Mouse (Mus musculus) heart, adult 2 months (tissue): ENCODE results near the gene Prkch. TPM values are rescaled to one million over a fixed set of nuclear protein-coding genes. Genes with fewer than 3 reads are reported as not detected.

Source experiments
- DNase-seq, 2 experiments: peaks; one replicate each; pipeline ENCODE4 v3.0.0; 2021
- H3K27ac ChIP-seq: fragments of 200-600 bp; 2 replicates; pipeline ENCODE4 v1.8.1; 2022
- H3K27me3 ChIP-seq: fragments of 200-500 bp; 2 replicates; pipeline ENCODE4 v1.6.1; 2012; ENCODE audit warnings: mild to moderate bottlenecking, low read length, inconsistent platforms, mixed read lengths; ENCODE audit not compliant: control insufficient read depth, insufficient read depth
- H3K36me3 ChIP-seq: fragments of 200-500 bp; 2 replicates; pipeline ENCODE4 v1.6.1; 2012; ENCODE audit warnings: low read length, inconsistent platforms; ENCODE audit not compliant: control insufficient read depth, insufficient read depth
- H3K4me1 ChIP-seq: fragments of 200-500 bp; 2 replicates; pipeline ENCODE4 v1.6.1; 2011; ENCODE audit warnings: low read length; ENCODE audit not compliant: control insufficient read depth, insufficient read depth
- H3K4me3 ChIP-seq: fragments of 200-600 bp; 2 replicates; pipeline ENCODE4 v1.8.1; 2022
- H3K79me2 ChIP-seq: fragments of 200-500 bp; replicated peaks from 2 replicates; pipeline ENCODE4 v1.6.1; 2012; ENCODE audit warnings: mild to moderate bottlenecking, inconsistent platforms, low read length, moderate library complexity, mixed read lengths; ENCODE audit not compliant: control insufficient read depth, insufficient read depth
- H3K9ac ChIP-seq: fragments of 200-500 bp; 2 replicates; pipeline ENCODE4 v1.6.1; 2012; ENCODE audit warnings: low read depth, mild to moderate bottlenecking, control low read depth, inconsistent platforms, low read length, mixed read lengths
- CTCF ChIP-seq: fragments of 200-600 bp; IDR thresholded peaks from 2 replicates; pipeline ENCODE4 v1.8.1; 2022; ENCODE audit warnings: antibody characterized with exemption, mild to moderate bottlenecking, moderate library complexity
- EP300 ChIP-seq: fragments of 200-500 bp; IDR thresholded peaks from 2 replicates; pipeline ENCODE4 v1.6.1; 2011; ENCODE audit warnings: low read depth, low read length, control low read depth; ENCODE audit not compliant: insufficient read depth
- POLR2A ChIP-seq: fragments of 200-500 bp; IDR thresholded peaks from 2 replicates; pipeline ENCODE4 v1.6.1; 2011; ENCODE audit warnings: mild to moderate bottlenecking, low read depth, low read length, control low read depth; ENCODE audit not compliant: insufficient read depth
- WGBS: fragments of 180-500 bp; shearing (Covaris S2); methylation state at CpG from one replicate; pipeline ENCODE4 v1.1.7; 2018; 5-methylcytosine and 5-hydroxymethylcytosine counted together
- intact Hi-C: fragments of 180-260 bp; cut with DNase I; formaldehyde crosslinking; loops from one replicate; pipeline ENCODE4 v1.15.1; 2025
- polyA plus RNA-seq: library from polyadenylated mRNA; depleted of rRNA; stranded (reverse); fragments of >200 nt; gene quantifications from 2 replicates; pipeline ENCODE4 v1.2.3, GENCODE M21; 2012
- total RNA-seq, 2 experiments: library from RNA; stranded (reverse); gene quantifications; 2 replicates each; pipeline ENCODE4 v1.2.3; 2021

The Prkch gene
- total and polyA plus RNA-seq, 3 experiments: 9.7 to 17.5 (median 16.6) TPM

DNA sequence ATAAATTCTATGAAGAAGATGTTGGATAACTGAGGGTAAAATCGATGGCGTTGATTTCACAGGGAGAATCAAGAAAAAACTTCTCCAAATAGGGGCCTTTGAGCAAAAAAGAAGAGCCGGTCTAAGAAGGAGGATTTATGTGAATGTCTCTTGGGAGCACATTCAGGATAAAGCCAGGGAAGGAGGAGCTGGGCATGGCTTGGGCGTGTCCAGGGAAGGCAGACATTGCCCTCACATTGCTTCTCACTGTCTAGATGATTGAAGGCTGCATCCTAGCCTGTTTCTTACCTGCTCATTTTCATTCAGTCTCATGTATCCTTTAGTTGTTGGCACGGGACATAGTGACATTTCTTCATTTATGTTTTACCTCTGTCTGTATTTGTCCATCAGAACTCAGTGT, 146.5 kb downstream of the Prkch start:
- Histone ChIP-seq H3K36me3 (peaks cover 3% of the 10 kb centered on the region), H3K27ac (no peak overlapping the region), H3K4me1 (peaks cover 1% of the 10 kb centered on the region), H3K9ac (no peak overlapping the region), H3K79me2 (no peaks in the 10 kb centered on the region), H3K4me3 (no peak overlapping the region), H3K27me3 (no peaks in the 10 kb centered on the region)
- 91% methylated on average over 5 of the region's 5 CpGs for WGBS
- no peak for DNase-seq
- intact Hi-C loops: no loop called here
- no peak for TF ChIP-seq POLR2A
- TF ChIP-seq CTCF: no peak
- no peak for TF ChIP-seq EP300

GRCm38 (mm10) chr12:73731848-73732540, 147.4 kb downstream of the Prkch start:
- H3K4me1 ChIP-seq: peaks cover 1% of the 10 kb centered on the region
- H3K27ac ChIP-seq: no peak overlapping the region
- H3K79me2 ChIP-seq: no peaks in the 10 kb centered on the region
- H3K27me3 ChIP-seq: no peaks in the 10 kb centered on the region
- H3K4me3 ChIP-seq: no peak overlapping the region
- no peak overlapping the region for H3K9ac ChIP-seq
- peaks cover 3% of the 10 kb centered on the region for H3K36me3 ChIP-seq
- no peak for TF ChIP-seq POLR2A
- TF ChIP-seq CTCF: no peak
- TF ChIP-seq EP300: no peak
- intact Hi-C loops: no loop called here
- WGBS: 76% methylated on average over 17 of the region's 17 CpGs
- no peak for DNase-seq

DNA sequence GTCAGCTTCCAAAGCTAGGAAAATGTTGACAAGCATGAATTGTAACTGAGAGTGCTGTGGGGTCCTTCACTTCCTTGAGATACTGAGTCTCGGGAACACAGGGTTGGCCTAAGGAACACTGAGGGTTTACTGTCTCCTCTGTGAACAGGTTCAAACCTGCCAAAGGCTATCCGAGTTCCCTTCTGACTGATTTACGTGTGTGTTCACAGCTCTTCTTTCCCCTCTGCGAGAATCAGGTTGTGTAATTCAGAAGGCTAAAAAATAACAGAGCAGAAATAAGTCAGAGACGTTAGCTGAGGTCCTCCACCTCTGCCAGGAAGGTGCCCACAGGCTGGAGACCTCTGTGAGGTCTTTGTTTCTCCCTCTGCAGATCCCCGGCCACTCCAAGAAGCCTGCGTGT, 148.3 kb downstream of the Prkch start:
- TF ChIP-seq EP300 (no peak), POLR2A (no peak), CTCF (no peak)
- DNase-seq: no peak
- H3K36me3 ChIP-seq: peaks cover 3% of the 10 kb centered on the region
- H3K4me1 ChIP-seq: peaks cover 3% of the 10 kb centered on the region
- intact Hi-C loops: no loop called here
- H3K27ac ChIP-seq: no peak overlapping the region
- no peaks in the 10 kb centered on the region for H3K27me3 ChIP-seq
- no peak overlapping the region for H3K4me3 ChIP-seq
- H3K9ac ChIP-seq: no peak overlapping the region
- WGBS: 77% methylated on average over 7 of the region's 7 CpGs
- no peaks in the 10 kb centered on the region for H3K79me2 ChIP-seq

DNA sequence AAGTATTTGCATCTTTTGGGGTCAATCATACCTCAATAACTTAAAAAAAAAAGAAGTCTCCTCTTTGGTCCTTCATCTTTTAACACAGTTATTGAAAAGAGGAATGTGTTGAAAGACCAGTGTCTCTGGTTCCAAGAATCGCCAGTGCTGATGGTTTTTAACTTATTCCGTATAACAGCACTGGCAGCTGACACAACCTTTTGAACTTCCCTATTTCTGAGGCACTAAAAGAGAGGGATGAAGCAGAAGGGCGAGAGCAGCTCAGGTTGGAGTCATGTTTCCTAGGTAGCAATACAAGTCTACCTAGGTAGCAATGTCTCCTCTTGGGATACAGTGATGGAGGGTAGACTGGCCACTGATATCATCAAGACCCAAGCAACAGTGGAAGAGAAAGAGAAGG, 152.3 kb downstream of the Prkch start:
- Histone ChIP-seq H3K27me3 (no peaks in the 10 kb centered on the region), H3K79me2 (no peaks in the 10 kb centered on the region), H3K27ac (no peak overlapping the region), H3K4me3 (no peak overlapping the region), H3K4me1 (peaks cover 10% of the 10 kb centered on the region), H3K9ac (no peak overlapping the region), H3K36me3 (no peaks in the 10 kb centered on the region; the same call in 1 of the 2 replicates)
- intact Hi-C loops: no loop called here
- 88% methylated on average over 3 of the region's 3 CpGs for WGBS
- TF ChIP-seq POLR2A: no peak
- DNase-seq: no peak

DNA sequence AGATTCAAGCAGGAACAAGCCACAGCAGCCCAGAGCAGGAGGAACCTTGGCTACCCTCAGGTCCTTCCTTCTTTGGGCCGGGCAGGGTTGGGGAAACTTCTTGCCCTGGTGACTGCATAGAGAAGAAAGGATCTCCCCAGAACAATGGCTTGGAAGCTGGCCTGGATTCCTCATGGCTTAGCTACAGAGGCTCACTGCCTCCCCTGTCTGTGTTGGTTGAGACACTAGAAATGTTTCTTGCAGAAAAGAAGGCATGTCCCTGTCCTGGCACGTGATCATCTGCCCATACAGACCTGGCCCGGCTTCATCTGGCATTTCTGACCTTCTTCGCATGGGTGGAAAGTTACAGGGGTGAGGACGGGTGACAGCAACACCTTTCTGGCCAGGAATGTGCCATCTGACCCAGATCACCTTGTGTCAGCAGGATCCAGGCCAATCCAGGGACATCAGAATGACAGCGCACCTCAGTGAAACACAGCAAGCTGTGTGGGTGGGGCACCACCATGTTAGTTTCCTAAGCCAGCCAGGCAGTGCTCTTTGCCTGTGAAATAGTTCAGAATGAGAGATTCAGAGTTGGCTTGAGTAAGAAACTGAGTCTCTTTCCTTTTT, 155.1 kb downstream of the Prkch start:
- H3K9ac ChIP-seq: no peak overlapping the region
- H3K4me1 ChIP-seq: peaks cover 10% of the 10 kb centered on the region
- no peaks in the 10 kb centered on the region for H3K36me3 ChIP-seq
- TF ChIP-seq POLR2A (no peak), EP300 (no peak), CTCF (no peak)
- no peaks in the 10 kb centered on the region for H3K79me2 ChIP-seq
- peak; percentile 35 to 37 for DNase-seq
- 35% methylated on average over 6 of the region's 6 CpGs for WGBS
- no peak overlapping the region for H3K4me3 ChIP-seq
- peak overlapping the region; percentile 31; the same call in 1 of the 2 replicates for H3K27ac ChIP-seq
- H3K27me3 ChIP-seq: no peaks in the 10 kb centered on the region
- intact Hi-C loops: no loop called here

GRCm38 (mm10) chr12:73742577-73742976, 158.0 kb downstream of the Prkch start:
- Histone ChIP-seq H3K79me2 (no peaks in the 10 kb centered on the region), H3K27ac (no peak overlapping the region), H3K4me1 (peaks cover 10% of the 10 kb centered on the region), H3K4me3 (no peak overlapping the region), H3K36me3 (peaks cover 4% of the 10 kb centered on the region), H3K27me3 (no peaks in the 10 kb centered on the region), H3K9ac (no peak overlapping the region)
- WGBS: 16% methylated on average over 3 of the region's 3 CpGs
- no peak for DNase-seq
- intact Hi-C loops: no loop called here
- TF ChIP-seq EP300: no peak
